Mouse (Mus musculus): Measurements from ENCODE around the gene Tgm6. TPM values are rescaled to one million over a fixed set of nuclear protein-coding genes. Genes with fewer than 3 reads are reported as not detected.

Tgm6 gene
- polyA plus RNA-seq, 1 experiment from 2014 or later = not detected

- Histone ChIP-seq H3K9me3 (replicated peaks) (peaks cover 8% of the 10 kb centered on the region; the same call in 1 of the 2 replicates), H3K36me3 (no peaks in the 10 kb centered on the region), H3K4me1 (no peaks in the 10 kb centered on the region), H3K4me3 (no peak within 1 kb of the TSS), H3K27me3 (ENCODE audit: low read depth, poor library complexity, severe bottlenecking) (no peaks in the 10 kb centered on the region), H3K27ac (replicated peaks) (no peak within 1 kb of the TSS)
- 94% methylated on average over 16 of the region's 16 CpGs for WGBS
- no peak for DNase-seq (ENCODE audit: low spot score)
Measured at GRCm38 (mm10) chr2:130194894-130195293, 82.7 kb downstream of the Tgm6 start, which contains the start of gene Tmc2. TSS of gene Tmc2 (plus strand) at chr2:130195194.

- H3K9me3 ChIP-seq (replicated peaks) = 0 out of 2 replicates have a peak, but pooled peaks cover 2% of the 10 kb centered on the region
- no peaks in the 10 kb centered on the region for H3K27me3 ChIP-seq (ENCODE audit: low read depth, poor library complexity, severe bottlenecking)
- no peak overlapping the region for H3K27ac ChIP-seq (replicated peaks)
- no peak overlapping the region for H3K4me3 ChIP-seq
- no peaks in the 10 kb centered on the region for H3K4me1 ChIP-seq
- WGBS = 73% methylated on average over 5 of the region's 5 CpGs
- H3K36me3 ChIP-seq = no peaks in the 10 kb centered on the region
- DNase-seq (ENCODE audit: low spot score) = no peak
Measured at GRCm38 (mm10) chr2:130200961-130201360, 88.7 kb downstream of the Tgm6 start.

Other genes with a start within 250 kb of the Tgm6 start
- gene Tgm3, start 100.1 kb upstream of the Tgm6 start, polyA plus RNA-seq (2016; fragmentation: Nextera tagmentation; extraction: Ambion mirVana) = not detected in 2 replicates
- gene Snrpb, start 67.0 kb downstream of the Tgm6 start, polyA plus RNA-seq (2016; fragmentation: Nextera tagmentation; extraction: Ambion mirVana) = 859 and 934 TPM in 2 replicates
- gene Tmc2, start 82.8 kb downstream of the Tgm6 start, polyA plus RNA-seq (2016; fragmentation: Nextera tagmentation; extraction: Ambion mirVana) = not detected in 2 replicates
- 392 and 425 TPM in 2 replicates for gene Nop56, start 162.0 kb downstream of the Tgm6 start, polyA plus RNA-seq (2016; fragmentation: Nextera tagmentation; extraction: Ambion mirVana)
- 136 and 141 TPM in 2 replicates for gene Idh3b, start 172.1 kb downstream of the Tgm6 start, polyA plus RNA-seq (2016; fragmentation: Nextera tagmentation; extraction: Ambion mirVana)
- 0.95 and 1.3 TPM in 2 replicates for gene Ebf4, start 182.8 kb downstream of the Tgm6 start, polyA plus RNA-seq (2016; fragmentation: Nextera tagmentation; extraction: Ambion mirVana)